Mouse (Mus musculus): ENCODE measurements around the gene St6galnac5. TPM values are rescaled to one million over a fixed set of nuclear protein-coding genes. Genes with fewer than 3 reads are reported as not detected.

Gene St6galnac5
- polyA plus RNA-seq, 2 experiments from 2014 or later, result 0.40 TPM; not detected in 1

DNA sequence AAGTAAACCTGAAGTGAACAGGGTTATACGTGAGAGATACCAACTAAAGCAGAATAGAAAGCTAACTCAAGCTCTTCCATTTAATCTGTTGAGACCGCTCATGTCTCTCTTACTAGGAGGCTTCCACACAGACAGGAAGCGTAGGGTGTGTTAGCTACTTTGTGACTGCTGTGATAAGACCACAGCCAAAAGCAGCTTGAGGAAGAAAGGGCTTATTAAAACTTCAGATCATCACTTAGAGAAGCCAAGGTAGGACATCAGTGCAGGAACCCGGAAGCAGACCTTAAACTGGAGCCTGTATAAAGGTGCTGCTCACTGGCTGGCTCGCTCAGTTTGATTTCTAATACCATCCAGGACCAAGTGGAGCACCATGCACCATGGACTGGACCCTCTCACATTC lies 31.7 kb downstream of the St6galnac5 start:
- ATAC-seq, result peak; percentile 81

DNA sequence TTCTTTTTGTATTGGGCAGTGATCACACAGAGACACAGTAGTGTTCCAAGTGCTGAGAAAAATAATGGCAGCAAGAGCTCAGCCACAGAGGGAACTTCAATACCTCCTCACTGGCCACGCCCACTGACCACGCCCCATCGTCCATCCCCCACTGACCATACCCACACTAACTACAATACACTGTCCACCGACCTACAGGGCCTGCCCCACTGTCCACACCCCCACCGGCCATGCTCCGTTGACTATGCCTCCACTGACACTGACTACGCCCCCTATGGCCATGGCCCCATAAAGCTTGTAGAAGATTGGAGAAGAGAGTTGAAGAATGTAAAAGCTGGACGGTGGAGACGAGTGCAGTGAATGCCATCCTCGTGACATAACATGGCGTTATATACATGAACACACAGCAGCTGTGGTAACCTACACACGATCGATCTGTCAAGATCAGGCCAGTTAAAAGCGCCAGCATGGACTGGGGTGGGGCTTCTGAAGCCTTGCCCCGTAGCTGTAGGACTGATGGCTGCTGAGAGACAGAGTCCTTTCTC lies 32.7 kb downstream of the St6galnac5 start:
- ATAC-seq, result no peak

GRCm38 (mm10) chr3:152948556-152948955 lies 33.5 kb downstream of the St6galnac5 start:
- no peak for ATAC-seq

DNA sequence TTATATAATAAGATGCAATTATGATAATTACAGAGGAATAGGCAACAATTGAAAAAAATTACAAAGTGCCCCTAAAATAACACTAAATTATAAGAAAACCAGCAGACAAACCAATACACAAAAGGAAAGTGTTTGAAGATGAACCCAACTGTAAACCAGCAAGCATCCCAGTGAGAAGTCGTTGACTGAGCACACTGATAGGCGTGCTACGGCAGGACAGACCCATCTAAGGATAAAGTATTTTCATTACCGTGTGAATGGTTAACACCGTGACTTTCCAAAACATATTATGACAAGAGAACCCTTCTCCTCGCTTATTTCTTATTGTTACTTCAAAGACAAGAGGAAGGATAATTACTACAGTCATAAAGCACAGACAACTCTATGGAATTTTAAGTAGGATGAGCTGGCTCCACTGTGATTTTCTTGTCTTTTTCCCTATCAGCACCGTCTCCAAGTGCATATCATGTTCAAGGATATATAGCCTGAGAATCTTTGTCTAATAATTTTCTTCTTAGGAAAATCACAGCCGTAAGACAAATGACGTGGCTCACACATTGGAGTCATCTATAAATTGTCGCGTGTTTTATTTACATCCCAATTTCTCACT lies 34.9 kb downstream of the St6galnac5 start:
- no peak for ATAC-seq

GRCm38 (mm10) chr3:152944766-152945165 lies 37.3 kb downstream of the St6galnac5 start:
- no peak for ATAC-seq

DNA sequence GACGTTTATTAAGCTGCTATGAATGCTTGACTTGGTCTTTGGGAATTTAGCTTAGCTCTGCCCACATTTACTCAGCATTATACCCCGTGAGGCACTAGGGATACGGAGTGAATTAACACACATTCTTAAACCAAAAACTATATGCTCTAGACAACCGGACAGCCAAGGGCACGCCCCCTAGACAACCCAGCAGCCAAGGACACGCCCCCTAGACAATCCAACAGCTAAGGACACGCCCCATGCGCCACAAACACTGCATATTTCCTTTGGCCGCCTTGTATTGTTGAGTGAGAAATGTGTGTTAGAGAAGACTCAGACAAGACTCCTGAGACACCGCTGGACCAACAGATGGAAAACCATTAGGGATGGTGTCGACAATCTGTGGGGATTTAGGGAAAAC lies 39.1 kb downstream of the St6galnac5 start:
- ATAC-seq, result peak; percentile 78

DNA sequence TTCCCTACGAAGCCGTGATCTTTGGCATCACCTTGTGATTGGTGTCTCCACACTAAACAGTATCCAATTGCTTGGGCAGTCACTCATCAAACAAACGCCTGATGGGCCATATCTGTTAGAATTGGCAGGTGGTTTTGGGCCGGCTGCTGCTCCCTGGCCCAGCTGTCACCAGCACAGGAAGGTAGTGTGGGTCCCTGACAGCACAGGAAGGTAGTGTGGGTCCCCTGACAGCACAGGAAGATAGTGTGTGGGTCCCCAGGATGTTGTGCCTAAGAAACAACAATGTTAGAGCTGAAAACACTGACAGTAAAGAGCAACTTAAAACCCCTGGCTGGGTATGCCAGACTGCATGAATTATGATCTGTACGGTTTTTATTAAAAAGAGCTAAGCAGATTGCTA lies 40.4 kb downstream of the St6galnac5 start:
- peak; percentile 89 for ATAC-seq

DNA sequence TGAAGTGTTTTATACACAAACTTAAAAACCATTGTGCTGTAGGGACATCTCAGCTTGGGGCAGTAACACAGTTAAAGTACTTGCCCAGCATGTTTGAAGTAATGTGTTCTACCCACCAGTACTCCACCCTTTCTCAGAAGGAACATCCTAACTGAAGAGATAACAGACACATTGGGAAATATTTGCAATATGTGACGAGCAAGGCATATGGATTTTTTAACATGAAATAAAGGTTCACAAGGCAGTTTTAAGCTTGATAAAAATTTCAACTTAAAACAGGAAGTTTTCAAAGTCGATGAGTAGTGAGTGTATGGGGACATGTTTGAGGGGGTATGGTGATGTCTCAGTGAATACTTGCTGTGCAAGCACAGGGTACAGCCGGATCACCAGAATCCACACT lies 45.7 kb downstream of the St6galnac5 start:
- no peak for ATAC-seq

DNA sequence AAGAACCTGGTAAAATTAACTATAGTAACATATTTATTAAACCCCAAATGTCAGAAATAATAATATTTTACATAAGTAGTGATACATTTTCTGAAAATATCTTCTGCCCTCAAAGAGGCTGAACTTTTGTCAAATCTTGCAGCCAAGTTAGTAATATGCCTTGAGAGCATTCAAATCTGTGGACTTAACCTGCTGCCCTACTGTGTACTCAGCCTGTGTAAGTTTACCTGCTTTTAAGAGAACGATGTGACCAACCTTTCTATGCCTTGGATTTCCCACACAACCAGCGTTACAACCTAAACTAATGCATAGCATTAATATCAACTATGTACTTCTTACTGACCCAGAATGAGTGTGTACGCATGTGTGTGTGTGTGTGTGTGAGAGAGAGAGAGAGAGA lies 48.3 kb downstream of the St6galnac5 start:
- no peak for ATAC-seq

DNA sequence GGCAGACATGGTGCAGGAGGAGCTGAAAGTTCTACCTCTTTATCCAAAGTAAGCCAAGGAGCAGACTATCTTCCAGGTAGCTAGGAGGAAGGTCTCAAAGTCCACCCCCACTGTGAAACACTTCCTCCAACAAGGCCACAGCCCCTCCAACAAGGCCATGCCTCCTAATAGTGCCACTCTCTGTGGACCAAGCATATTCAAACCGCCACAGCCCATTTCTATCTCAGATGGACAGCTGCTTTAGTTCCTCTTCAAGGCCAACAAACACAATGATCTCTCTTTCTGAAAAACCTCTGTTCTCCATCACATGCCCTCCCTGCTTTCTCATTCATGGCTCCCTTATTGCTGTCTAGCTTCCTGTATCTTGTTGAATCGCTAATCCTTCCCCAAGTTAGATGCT lies 49.5 kb downstream of the St6galnac5 start:
- no peak for ATAC-seq

DNA sequence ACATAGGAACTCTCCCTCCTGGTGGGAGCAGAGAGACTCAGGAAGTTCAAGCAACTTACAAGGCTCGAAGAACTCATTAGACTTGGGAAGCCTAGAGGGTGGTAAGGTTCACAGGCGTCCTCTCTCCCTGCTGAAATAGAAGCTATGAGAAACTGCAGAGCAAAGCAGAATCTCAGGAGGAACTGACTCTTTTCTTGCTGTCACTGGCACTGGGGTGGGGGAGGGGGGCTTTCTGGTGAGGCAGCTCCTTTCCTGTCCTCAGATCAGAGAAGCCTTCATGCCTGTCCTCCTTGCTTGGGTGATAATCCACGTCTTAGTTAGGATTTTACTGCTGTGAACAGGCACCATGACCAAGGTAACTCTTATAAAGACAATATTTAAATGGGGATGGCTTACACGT lies 50.0 kb downstream of the St6galnac5 start:
- peak; percentile 20 for ATAC-seq

DNA sequence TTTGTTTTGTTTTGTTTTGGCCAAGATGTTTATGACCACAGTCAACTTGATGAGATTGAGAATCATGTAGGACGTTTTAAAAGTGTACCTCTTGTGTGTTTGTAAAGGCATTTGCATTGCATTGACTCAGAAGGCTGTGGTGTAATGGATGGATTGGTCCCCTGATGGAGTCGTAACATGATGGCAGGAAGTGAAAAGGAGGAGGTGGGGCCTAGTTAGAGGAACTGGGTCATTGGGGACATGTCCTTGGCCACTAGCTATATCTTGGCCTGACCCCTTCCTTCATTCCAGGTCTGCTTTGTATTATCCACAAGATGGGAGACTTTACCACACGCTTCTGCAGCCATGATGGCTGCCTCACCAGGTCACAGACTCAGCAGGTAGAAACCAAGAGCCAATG lies 50.7 kb downstream of the St6galnac5 start:
- no peak for ATAC-seq

GRCm38 (mm10) chr3:152929788-152930281 lies 52.2 kb downstream of the St6galnac5 start:
- peak; percentile 60 for ATAC-seq

- ATAC-seq, result peak; percentile 32
Measured at GRCm38 (mm10) chr3:152929256-152929787, 52.7 kb downstream of the St6galnac5 start.

- peak; percentile 53 for ATAC-seq
Measured at GRCm38 (mm10) chr3:152928287-152928975, 53.6 kb downstream of the St6galnac5 start.

GRCm38 (mm10) chr3:152926166-152926565 lies 55.9 kb downstream of the St6galnac5 start:
- ATAC-seq, result peak; percentile 46

- no peak for ATAC-seq
Measured at GRCm38 (mm10) chr3:152925364-152925763, 56.7 kb downstream of the St6galnac5 start.

DNA sequence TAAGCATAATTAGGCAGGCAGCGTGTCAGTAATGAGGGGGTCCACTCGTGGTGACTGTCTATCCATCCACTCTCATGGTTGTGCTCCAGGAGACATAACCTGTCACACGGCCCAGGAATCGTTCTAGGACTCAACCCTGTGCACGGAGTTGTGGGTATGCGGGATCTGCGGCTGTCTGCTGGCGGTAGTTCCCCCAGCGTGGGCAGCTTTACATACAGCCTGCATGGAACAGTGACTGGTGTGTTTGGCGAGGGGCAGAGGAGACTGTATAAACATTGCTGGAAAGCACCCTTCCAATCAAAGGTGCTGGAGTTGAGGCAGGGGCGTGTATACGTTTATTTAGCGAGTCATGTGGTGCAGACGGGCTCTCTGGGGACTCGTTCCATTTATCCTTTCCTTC lies 58.5 kb downstream of the St6galnac5 start:
- no peak for ATAC-seq

GRCm38 (mm10) chr3:152920365-152920764 lies 61.7 kb downstream of the St6galnac5 start:
- peak; percentile 81 for ATAC-seq

DNA sequence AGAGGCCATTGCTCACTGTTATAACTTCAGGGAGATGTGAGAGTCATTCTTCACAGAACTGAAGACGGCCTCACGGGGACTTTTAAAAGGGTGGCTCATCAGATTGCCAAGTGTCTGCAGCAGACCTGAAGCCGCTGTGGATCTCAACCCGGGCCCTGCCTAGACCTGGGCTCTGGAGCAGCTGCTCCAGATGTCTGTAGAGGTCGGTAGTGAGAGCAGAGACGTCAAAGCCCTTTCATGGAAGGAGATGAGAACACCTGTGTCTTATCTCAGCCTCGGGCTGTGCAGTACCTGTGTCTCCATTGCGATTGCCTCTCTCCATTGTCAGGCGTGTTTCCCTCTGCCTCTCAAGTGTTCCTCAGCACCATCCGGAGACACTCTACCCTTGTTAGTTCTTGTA lies 62.9 kb downstream of the St6galnac5 start:
- ATAC-seq, result no peak

GRCm38 (mm10) chr3:152917579-152917978 lies 64.5 kb downstream of the St6galnac5 start:
- ATAC-seq, result peak; percentile 73

- no peak for ATAC-seq
Measured at GRCm38 (mm10) chr3:152914376-152914775, 67.7 kb downstream of the St6galnac5 start.

DNA sequence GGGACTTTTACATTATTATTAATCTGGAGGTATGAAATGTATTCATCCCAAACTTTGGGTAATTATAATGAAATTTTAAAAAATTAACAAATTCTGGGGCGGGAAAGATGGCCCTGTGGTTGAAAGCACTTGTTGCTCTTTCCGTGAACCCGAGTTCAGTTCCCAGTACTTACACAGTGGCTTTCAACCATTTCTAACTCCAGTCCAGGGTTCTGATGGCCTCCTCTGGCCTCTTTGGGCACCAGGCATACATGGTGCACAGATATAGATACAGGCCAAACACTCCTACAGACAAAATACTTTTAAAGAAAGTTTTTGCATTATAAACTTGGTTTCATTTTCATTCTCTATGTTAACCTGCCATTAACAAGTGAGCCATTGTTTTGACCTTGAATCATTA lies 68.4 kb downstream of the St6galnac5 start:
- ATAC-seq, result no peak

DNA sequence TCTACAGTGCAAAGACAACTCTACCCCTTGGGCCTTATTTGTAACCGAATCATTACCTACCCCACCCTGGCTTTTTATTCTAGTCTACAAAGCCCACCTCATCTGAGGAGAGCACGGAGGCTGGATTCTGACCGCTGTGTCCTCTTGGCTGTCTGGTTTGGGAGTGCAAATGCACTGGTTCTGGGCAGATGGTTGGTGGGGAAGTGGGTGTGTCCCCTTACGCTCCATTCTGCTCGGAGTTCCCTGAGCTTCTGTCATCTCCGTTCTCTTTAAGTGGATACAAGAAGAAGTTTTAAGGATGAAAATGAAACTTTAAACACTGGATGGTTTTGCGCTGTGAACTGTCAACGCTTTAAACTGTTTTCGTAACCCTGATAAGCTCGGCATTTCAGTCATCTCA lies 68.9 kb downstream of the St6galnac5 start:
- no peak for ATAC-seq

Measured in activated CD4-positive, CD25-positive, alpha-beta regulatory T cell, adult 4 months (primary cell).